Mouse (Mus musculus) bone marrow, adult 2 months (tissue): Measurements from ENCODE around the gene Nkd1.

Source experiments
- CTCF ChIP-seq: fragments of 200-500 bp; IDR thresholded peaks from 2 replicates; pipeline ENCODE4 v1.5.1; 2011; ENCODE audit warnings: low read length, control low read depth; ENCODE audit not compliant: control insufficient read depth, insufficient read depth
- POLR2A ChIP-seq: fragments of 200-500 bp; IDR thresholded peaks from 2 replicates; pipeline ENCODE4 v1.6.1; 2011; ENCODE audit warnings: low read depth, mild to moderate bottlenecking, control low read depth, low read length, borderline replicate concordance; ENCODE audit not compliant: control insufficient read depth

GRCm38 (mm10) chr8:88579246-88579645 is 58.1 kb downstream of the Nkd1 start:
- no peak for TF ChIP-seq POLR2A
- no peak for TF ChIP-seq CTCF
